Mouse (Mus musculus) bone marrow, adult 2 months (tissue): Measurements from ENCODE around the gene Rab3b. TPM values are rescaled to one million over a fixed set of nuclear protein-coding genes. Genes with fewer than 3 reads are reported as not detected.

Source experiments
- H3K27ac ChIP-seq: fragments of 200-500 bp; 2 replicates; pipeline ENCODE4 v1.5.1; 2012; ENCODE audit warnings: low read depth, mild to moderate bottlenecking, control low read depth, inconsistent platforms, low read length; ENCODE audit not compliant: control insufficient read depth, poor library complexity, insufficient read depth
- H3K4me1 ChIP-seq: fragments of 200-500 bp; 2 replicates; pipeline ENCODE4 v1.6.1; 2011; ENCODE audit warnings: low read length; ENCODE audit not compliant: control insufficient read depth, insufficient read depth
- H3K4me3 ChIP-seq: fragments of 200-500 bp; replicated peaks from 2 replicates; pipeline ENCODE3; 2011; ENCODE audit warnings: mild to moderate bottlenecking, low read depth, low read length, control low read depth; ENCODE audit not compliant: control insufficient read depth
- CTCF ChIP-seq: fragments of 200-500 bp; IDR thresholded peaks from 2 replicates; pipeline ENCODE4 v1.5.1; 2011; ENCODE audit warnings: low read length, control low read depth; ENCODE audit not compliant: control insufficient read depth, insufficient read depth
- POLR2A ChIP-seq: fragments of 200-500 bp; IDR thresholded peaks from 2 replicates; pipeline ENCODE4 v1.6.1; 2011; ENCODE audit warnings: low read depth, mild to moderate bottlenecking, control low read depth, low read length, borderline replicate concordance; ENCODE audit not compliant: control insufficient read depth
- WGBS: fragments of 180-500 bp; shearing (Covaris S2); methylation state at CpG from one replicate; pipeline ENCODE4 v1.1.7; 2018; 5-methylcytosine and 5-hydroxymethylcytosine counted together
- polyA plus RNA-seq: library from polyadenylated mRNA; stranded (reverse); fragments of >200 nt; gene quantifications from 2 replicates; pipeline ENCODE4 v1.2.4, GENCODE M21; 2011; ENCODE audit warnings: low replicate concordance; ENCODE audit not compliant: missing spikeins, insufficient read depth, insufficient read length

The Rab3b gene
- polyA plus RNA-seq, 1 experiment = 1.8 TPM

- Histone ChIP-seq H3K4me1 (no peaks in the 10 kb centered on the region), H3K27ac (no peak overlapping the region), H3K4me3 (no peak overlapping the region)
- no peak for TF ChIP-seq POLR2A
- no peak for TF ChIP-seq CTCF
- 84% methylated on average over 10 of the region's 10 CpGs for WGBS
These were observed 25.9 kb downstream of the Rab3b start for GRCm38 (mm10) chr4:108904790-108905189.

- H3K27ac ChIP-seq = no peak overlapping the region
- 49% methylated on average over 6 of the region's 6 CpGs for WGBS
- no peak overlapping the region for H3K4me3 ChIP-seq
- H3K4me1 ChIP-seq = no peaks in the 10 kb centered on the region
- TF ChIP-seq POLR2A (no peak), CTCF (no peak)
These were observed 27.0 kb downstream of the Rab3b start for GRCm38 (mm10) chr4:108905859-108906258.

- H3K27ac ChIP-seq = no peak overlapping the region
These were observed 28.6 kb downstream of the Rab3b start for GRCm38 (mm10) chr4:108907475-108907874.

DNA sequence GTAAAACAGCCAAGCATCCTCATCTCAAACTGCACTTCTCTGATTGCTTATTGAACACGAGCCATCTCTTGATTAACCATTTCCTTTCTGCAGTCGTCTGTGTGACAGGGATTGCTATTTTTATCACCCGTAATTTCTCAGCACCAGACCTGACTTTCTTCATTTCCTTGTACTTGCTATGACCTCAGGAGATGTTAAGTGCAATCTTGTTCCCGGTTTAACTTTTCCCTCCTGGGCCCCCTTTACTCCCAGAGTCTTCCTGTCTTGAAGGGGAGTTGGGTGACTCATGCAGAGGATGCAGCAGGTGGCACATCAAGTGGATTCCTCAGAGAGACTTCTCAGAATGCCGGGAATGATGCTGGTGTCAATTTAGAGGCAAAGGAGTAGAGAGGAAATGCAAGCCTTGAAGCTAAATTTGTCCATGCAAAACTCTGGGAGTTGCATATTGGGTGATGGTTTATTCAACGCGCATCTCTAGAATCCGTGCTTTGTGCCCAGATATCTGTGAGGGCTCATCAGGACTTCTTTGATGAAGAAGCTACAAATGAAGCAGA, 31.1 kb downstream of the Rab3b start:
- no peak for TF ChIP-seq POLR2A
- TF ChIP-seq CTCF = no peak

More at GRCm38 (mm10) chr4:108907475-108907874, 28.6 kb downstream of the Rab3b start:
- H3K4me1 ChIP-seq = no peaks in the 10 kb centered on the region
- H3K4me3 ChIP-seq = no peak overlapping the region
- TF ChIP-seq POLR2A (no peak), CTCF (no peak)

DNA sequence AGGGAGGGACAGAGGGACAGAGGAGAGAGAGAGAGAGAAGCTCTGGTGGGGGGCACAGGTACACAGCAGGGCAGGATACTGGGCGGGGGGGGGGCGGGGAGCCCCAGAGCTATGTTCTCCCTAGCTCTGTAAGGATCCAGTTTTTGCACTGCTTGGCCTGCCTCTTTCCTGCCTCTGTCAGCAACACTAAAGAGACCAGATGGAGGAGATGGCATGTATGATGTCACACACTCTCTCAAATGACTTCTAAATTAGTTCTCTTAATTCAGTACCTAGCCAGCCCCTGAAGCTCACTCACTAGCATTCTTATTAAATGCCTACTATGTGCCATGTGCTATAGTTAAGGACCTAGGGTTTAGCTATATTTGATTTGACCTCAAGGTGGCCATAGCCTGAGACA, 33.0 kb downstream of the Rab3b start:
- Histone ChIP-seq H3K4me3 (no peak overlapping the region), H3K27ac (no peak overlapping the region), H3K4me1 (no peaks in the 10 kb centered on the region; the same call in 1 of the 2 replicates)
- TF ChIP-seq CTCF = no peak
- no peak for TF ChIP-seq POLR2A
- 85% methylated on average over 2 of the region's 2 CpGs for WGBS

More for the DNA sequence above, 31.1 kb downstream of the Rab3b start:
- Histone ChIP-seq H3K4me1 (no peaks in the 10 kb centered on the region; the same call in 1 of the 2 replicates), H3K4me3 (no peak overlapping the region), H3K27ac (no peak overlapping the region)
- 42% methylated on average over 8 of the region's 8 CpGs for WGBS

GRCm38 (mm10) chr4:108913180-108913579, 34.3 kb downstream of the Rab3b start:
- H3K4me1 ChIP-seq = no peaks in the 10 kb centered on the region; the same call in 1 of the 2 replicates
- no peak overlapping the region for H3K27ac ChIP-seq
- TF ChIP-seq CTCF (no peak), POLR2A (no peak)
- 80% methylated on average over 2 of the region's 2 CpGs for WGBS
- no peak overlapping the region for H3K4me3 ChIP-seq

- H3K27ac ChIP-seq = no peak overlapping the region
- no peak for TF ChIP-seq CTCF
- TF ChIP-seq POLR2A = no peak
- no peaks in the 10 kb centered on the region; the same call in 1 of the 2 replicates for H3K4me1 ChIP-seq
- no peak overlapping the region for H3K4me3 ChIP-seq
- WGBS = 66% methylated on average over 6 of the region's 6 CpGs
These were observed 35.5 kb downstream of the Rab3b start for GRCm38 (mm10) chr4:108914391-108914790.

GRCm38 (mm10) chr4:108915101-108915500, 36.2 kb downstream of the Rab3b start:
- Histone ChIP-seq H3K4me3 (no peak overlapping the region), H3K27ac (no peak overlapping the region), H3K4me1 (no peaks in the 10 kb centered on the region; the same call in 1 of the 2 replicates)
- 54% methylated on average over 11 of the region's 11 CpGs for WGBS
- TF ChIP-seq CTCF (no peak), POLR2A (no peak)

- Histone ChIP-seq H3K4me1 (no peaks in the 10 kb centered on the region; the same call in 1 of the 2 replicates), H3K27ac (no peak overlapping the region), H3K4me3 (no peak overlapping the region)
- TF ChIP-seq CTCF (no peak), POLR2A (no peak)
- WGBS = 65% methylated on average over 3 of the region's 3 CpGs
These were observed 38.8 kb downstream of the Rab3b start for GRCm38 (mm10) chr4:108917654-108918053.
